Mouse (Mus musculus) small intestine, adult 2 months (tissue): Measurements from ENCODE around the gene Ltbp3.

Experiments used
- CTCF ChIP-seq: fragments of 200-500 bp; IDR thresholded peaks from 2 replicates; pipeline ENCODE4 v1.5.1; 2012; ENCODE audit warnings: low read depth, mild to moderate bottlenecking, control low read depth, inconsistent platforms, low read length, moderate library complexity, mixed read lengths; ENCODE audit not compliant: insufficient replicate concordance, insufficient read length; ENCODE audit errors: extremely low read depth
- POLR2A ChIP-seq: fragments of 200-500 bp; IDR thresholded peaks from 2 replicates; pipeline ENCODE4 v1.6.1; 2012; ENCODE audit warnings: low read depth, mild to moderate bottlenecking, control low read depth, inconsistent platforms, low read length, moderate library complexity

DNA sequence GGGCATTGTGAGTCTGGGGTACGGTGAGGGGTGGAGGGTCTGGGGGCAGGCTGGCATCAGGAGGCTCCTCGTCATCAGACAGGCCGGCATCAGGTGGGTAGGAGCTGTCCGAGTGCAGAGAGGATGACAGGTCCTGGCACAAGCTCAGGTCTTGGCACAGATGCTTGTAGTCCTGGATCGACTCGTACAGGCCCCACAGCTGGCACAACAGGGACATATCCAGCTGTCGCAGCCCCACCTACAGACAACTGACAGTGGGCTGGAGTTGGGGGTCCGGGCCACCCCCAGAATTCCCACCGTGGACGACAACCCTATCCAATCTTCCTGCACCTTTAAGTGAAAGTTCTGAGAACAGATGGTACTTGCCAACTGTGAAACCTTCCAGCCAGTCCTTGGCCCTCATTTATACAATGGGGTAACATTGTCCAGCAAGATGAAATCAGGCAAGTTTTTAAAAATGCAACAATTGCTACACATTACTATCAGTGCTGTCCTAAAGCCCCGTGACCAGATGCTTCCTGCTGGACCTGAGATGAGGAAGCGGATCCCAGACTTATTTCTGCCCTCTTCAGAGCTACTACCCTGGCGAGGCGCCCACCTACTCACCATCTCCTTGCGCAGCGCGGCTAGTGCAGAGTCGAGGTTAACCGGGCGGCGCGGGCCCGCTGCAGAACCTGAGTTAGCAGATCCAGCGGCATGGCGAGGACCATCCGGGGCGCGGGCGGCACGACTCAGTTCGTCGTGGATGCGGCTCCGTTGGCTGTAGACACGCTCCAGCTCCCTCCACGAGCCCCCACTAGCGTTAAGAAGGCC is 11.9 kb upstream of the Ltbp3 start:
- TF ChIP-seq POLR2A (no peak), CTCF (no peak)
